Mouse (Mus musculus): ENCODE results near the gene Ccr2. TPM values are rescaled to one million over a fixed set of nuclear protein-coding genes. Genes with fewer than 3 reads are reported as not detected.

The Ccr2 gene
- polyA plus RNA-seq, 1 experiment from 2014 or later, result 1.9 TPM

Other genes starting within 250 kb of the Ccr2 start
- not detected in 2 replicates for gene Xcr1, start 239.9 kb upstream of the Ccr2 start, polyA plus RNA-seq (2015; fragmentation: Nextera tagmentation; extraction: Ambion mirVana)
- 1.9 TPM in 2 replicates for gene Ccr1, start 133.3 kb upstream of the Ccr2 start, polyA plus RNA-seq (2015; fragmentation: Nextera tagmentation; extraction: Ambion mirVana)
- not detected in 2 replicates for gene Ccr1l1, start 123.5 kb upstream of the Ccr2 start, polyA plus RNA-seq (2015; fragmentation: Nextera tagmentation; extraction: Ambion mirVana)
- gene Ccr3, start 80.0 kb upstream of the Ccr2 start, polyA plus RNA-seq (2015; fragmentation: Nextera tagmentation; extraction: Ambion mirVana), result 0.05 TPM in 1 of 2 replicates, not detected in the other
- gene Ccr5, start 19.6 kb downstream of the Ccr2 start, polyA plus RNA-seq (2015; fragmentation: Nextera tagmentation; extraction: Ambion mirVana), result 1.2 TPM in 2 replicates
- 7.7 and 10.0 TPM in 2 replicates for gene 2010315B03Rik, start 210.7 kb downstream of the Ccr2 start, polyA plus RNA-seq (2015; fragmentation: Nextera tagmentation; extraction: Ambion mirVana)